Mouse (Mus musculus) Muller cell, postnatal 12 days (primary cell): ENCODE results near the gene Dnaaf5.

Experiments used
- DNase-seq: peaks from one replicate; pipeline ENCODE4 v3.0.0-alpha.2; 2015; ENCODE audit errors: inconsistent ontology term

Dnaaf5 gene

GRCm38 (mm10) chr5:139190958-139191357, 40.9 kb downstream of the Dnaaf5 start:
- DNase-seq, result no peak

GRCm38 (mm10) chr5:139198779-139199178, 48.8 kb downstream of the Dnaaf5 start:
- peak; percentile 67 for DNase-seq

- peak; percentile 12 for DNase-seq
These were observed 49.6 kb downstream of the Dnaaf5 start for GRCm38 (mm10) chr5:139199636-139199994.

GRCm38 (mm10) chr5:139199995-139200769, 50.2 kb downstream of the Dnaaf5 start, which contains the start of gene Sun1:
Gene Sun1, plus strand, starts transcription at chr5:139200637.
- DNase-seq, result peak; percentile 100

- DNase-seq, result no peak
These were observed 50.9 kb downstream of the Dnaaf5 start for GRCm38 (mm10) chr5:139200770-139201569.

GRCm38 (mm10) chr5:139202127-139202526, 52.1 kb downstream of the Dnaaf5 start:
- DNase-seq, result no peak

GRCm38 (mm10) chr5:139203312-139203711, 53.3 kb downstream of the Dnaaf5 start:
- DNase-seq, result no peak

GRCm38 (mm10) chr5:139206081-139206480, 56.1 kb downstream of the Dnaaf5 start:
- no peak for DNase-seq

GRCm38 (mm10) chr5:139206525-139206924, 56.5 kb downstream of the Dnaaf5 start:
- DNase-seq, result no peak

GRCm38 (mm10) chr5:139208183-139208582, 58.2 kb downstream of the Dnaaf5 start:
- no peak for DNase-seq

GRCm38 (mm10) chr5:139208871-139209684, 59.1 kb downstream of the Dnaaf5 start:
- DNase-seq, result no peak

- DNase-seq, result no peak
These were observed 59.6 kb downstream of the Dnaaf5 start for GRCm38 (mm10) chr5:139209685-139210026.

- no peak for DNase-seq
These were observed 61.8 kb downstream of the Dnaaf5 start for GRCm38 (mm10) chr5:139211737-139212385.

- no peak for DNase-seq
These were observed 64.3 kb downstream of the Dnaaf5 start for GRCm38 (mm10) chr5:139214298-139214697.

- peak; percentile 45 for DNase-seq
These were observed 65.2 kb downstream of the Dnaaf5 start for GRCm38 (mm10) chr5:139215184-139215583.

- no peak for DNase-seq
These were observed 66.1 kb downstream of the Dnaaf5 start for GRCm38 (mm10) chr5:139216121-139216520.

- DNase-seq, result no peak
These were observed 66.8 kb downstream of the Dnaaf5 start for GRCm38 (mm10) chr5:139216774-139217173.

GRCm38 (mm10) chr5:139220006-139220515, 70.0 kb downstream of the Dnaaf5 start:
- DNase-seq, result no peak

- DNase-seq, result no peak
These were observed 70.6 kb downstream of the Dnaaf5 start for GRCm38 (mm10) chr5:139220610-139221009.

- no peak for DNase-seq
These were observed 73.3 kb downstream of the Dnaaf5 start for GRCm38 (mm10) chr5:139223331-139223730.

- DNase-seq, result no peak
These were observed 77.2 kb downstream of the Dnaaf5 start for GRCm38 (mm10) chr5:139227236-139227635.
